Mouse (Mus musculus) intestine, embryonic 15.5 days (tissue): ENCODE measurements at regions not wholly inside any gene's neighbourhood (a gene's known extent, or its start where the extent isn't known, plus 50 kb on each side); places are given as distances from the start of the nearest gene placed in this dataset.

Source experiments
- ATAC-seq: fragments of 200-750 bp; cut with Nextera tagmentation; 2 replicates; pipeline ENCODE4 v1.8.0; 2017; ENCODE audit warnings: moderate TSS enrichment, moderate library complexity
- H3K27ac ChIP-seq: fragments of 300-500 bp; sonication (generic); 2 replicates; pipeline ENCODE4 v1.5.1; 2015; ENCODE audit warnings: mild to moderate bottlenecking, inconsistent platforms
- H3K27me3 ChIP-seq: fragments of 300-500 bp; sonication (generic); replicated peaks from 2 replicates; pipeline ENCODE4 v1.6.1; 2015; ENCODE audit warnings: inconsistent platforms
- H3K36me3 ChIP-seq: fragments of 300-500 bp; sonication (generic); 2 replicates; pipeline ENCODE4 v1.6.1; 2015; ENCODE audit warnings: inconsistent platforms
- H3K4me1 ChIP-seq: fragments of 300-500 bp; sonication (generic); replicated peaks from 2 replicates; pipeline ENCODE4 v1.6.1; 2015; ENCODE audit warnings: inconsistent platforms
- H3K4me2 ChIP-seq: fragments of 300-500 bp; sonication (generic); replicated peaks from 2 replicates; pipeline ENCODE4 v1.6.1; 2015; ENCODE audit warnings: mild to moderate bottlenecking, inconsistent platforms
- H3K4me3 ChIP-seq: fragments of 300-500 bp; sonication (generic); replicated peaks from 2 replicates; pipeline ENCODE4 v1.5.1; 2015; ENCODE audit warnings: inconsistent platforms
- H3K9ac ChIP-seq: fragments of 300-500 bp; sonication (generic); 2 replicates; pipeline ENCODE4 v1.6.1; 2015; ENCODE audit warnings: inconsistent platforms
- H3K9me3 ChIP-seq: fragments of 300-500 bp; sonication (generic); 2 replicates; pipeline ENCODE4 v1.6.1; 2016; ENCODE audit warnings: inconsistent platforms
- WGBS: fragments of 180-500 bp; shearing (Covaris S2); methylation state at CpG from one replicate; pipeline ENCODE4 v1.1.7; 2015; 5-methylcytosine and 5-hydroxymethylcytosine counted together

DNA sequence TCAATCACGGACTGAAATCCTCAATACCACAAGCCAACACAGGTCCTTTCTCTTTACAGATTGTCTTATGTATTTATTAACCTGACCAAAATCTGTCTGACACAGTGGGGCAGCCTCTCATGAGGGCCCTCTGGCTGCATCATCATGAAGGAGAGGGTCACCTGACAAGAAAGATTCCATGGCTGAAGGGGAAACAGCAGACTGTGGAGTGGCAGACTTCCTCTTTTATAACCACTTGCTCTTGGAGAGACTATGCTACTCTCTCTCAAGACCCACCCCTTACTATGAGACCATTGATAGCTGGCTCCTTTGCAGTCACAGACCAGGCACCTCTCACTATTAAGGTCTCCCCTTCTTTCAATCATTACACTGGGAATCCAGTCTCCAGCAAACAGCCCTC is 133.1 kb downstream of the Rap2a start:
- no peak for ATAC-seq
- no peak overlapping the region for H3K27ac ChIP-seq
- H3K9me3 ChIP-seq: no peaks in the 10 kb centered on the region
- H3K9ac ChIP-seq: no peak overlapping the region
- no peaks in the 10 kb centered on the region for H3K27me3 ChIP-seq
- WGBS: 89% methylated on average over 1 of the region's 1 CpGs
- H3K36me3 ChIP-seq: no peaks in the 10 kb centered on the region
- H3K4me2 ChIP-seq: no peak overlapping the region
- H3K4me1 ChIP-seq: 0 out of 2 replicates have a peak, but pooled peaks cover 2% of the 10 kb centered on the region
- H3K4me3 ChIP-seq: no peak overlapping the region

DNA sequence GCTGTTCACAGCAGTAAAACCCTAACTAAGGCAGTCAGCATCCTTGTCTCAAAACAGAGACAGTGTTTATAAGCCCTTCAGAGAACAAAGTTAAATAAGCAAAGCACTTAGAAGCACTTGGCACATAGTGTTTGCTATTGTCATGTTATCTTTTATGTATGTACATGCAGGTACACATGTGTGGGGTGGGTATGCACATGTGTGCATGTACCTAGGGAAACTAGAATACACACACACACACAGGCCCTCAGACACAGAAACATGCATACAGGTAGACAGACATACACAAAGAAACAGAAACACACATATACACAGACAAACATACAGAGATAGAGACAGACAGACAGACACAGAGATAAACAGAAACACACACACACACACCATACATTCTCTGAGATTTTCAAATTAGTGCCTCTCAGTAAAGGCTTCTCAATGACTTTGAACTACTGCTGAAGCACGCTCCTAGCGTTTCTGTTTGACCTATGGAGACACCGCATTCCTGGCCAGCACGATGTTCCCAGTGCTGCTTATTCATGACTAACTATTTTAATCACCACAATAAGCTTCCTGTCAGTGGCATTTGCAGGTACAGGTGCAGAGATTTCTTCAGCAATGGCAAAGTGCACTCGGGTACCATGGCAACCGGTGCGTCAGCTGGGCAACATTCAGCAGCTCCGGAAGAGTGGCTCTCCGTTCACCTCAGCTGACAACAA is 148.1 kb downstream of the Rap2a start:
- peak; percentile 72 for ATAC-seq
- H3K4me2 ChIP-seq: no peak overlapping the region
- no peak overlapping the region for H3K4me3 ChIP-seq
- no peaks in the 10 kb centered on the region for H3K36me3 ChIP-seq
- no peak overlapping the region for H3K27ac ChIP-seq
- H3K9ac ChIP-seq: no peak overlapping the region
- no peaks in the 10 kb centered on the region for H3K27me3 ChIP-seq
- H3K4me1 ChIP-seq: no peaks in the 10 kb centered on the region
- WGBS: 57% methylated on average over 9 of the region's 9 CpGs
- no peaks in the 10 kb centered on the region for H3K9me3 ChIP-seq

- no peak overlapping the region for H3K4me2 ChIP-seq
- no peak overlapping the region for H3K9ac ChIP-seq
- no peaks in the 10 kb centered on the region for H3K27me3 ChIP-seq
- no peaks in the 10 kb centered on the region for H3K36me3 ChIP-seq
- H3K4me3 ChIP-seq: no peak overlapping the region
- no peaks in the 10 kb centered on the region for H3K4me1 ChIP-seq
- 80% methylated on average over 4 of the region's 4 CpGs for WGBS
- no peak overlapping the region for H3K27ac ChIP-seq
- peak; percentile 28; the same call in 1 of the 2 replicates for ATAC-seq
- no peaks in the 10 kb centered on the region for H3K9me3 ChIP-seq
Measured at GRCm38 (mm10) chr14:120626936-120627277, 148.7 kb downstream of the Rap2a start.

- Histone ChIP-seq H3K27ac (no peak overlapping the region), H3K9ac (no peak overlapping the region), H3K36me3 (no peaks in the 10 kb centered on the region), H3K4me1 (no peaks in the 10 kb centered on the region), H3K4me2 (no peak overlapping the region), H3K9me3 (no peaks in the 10 kb centered on the region), H3K27me3 (no peaks in the 10 kb centered on the region), H3K4me3 (no peak overlapping the region)
- WGBS: 94% methylated on average over 5 of the region's 5 CpGs
- no peak for ATAC-seq
Measured at GRCm38 (mm10) chr14:120632771-120633170, 154.5 kb downstream of the Rap2a start.

DNA sequence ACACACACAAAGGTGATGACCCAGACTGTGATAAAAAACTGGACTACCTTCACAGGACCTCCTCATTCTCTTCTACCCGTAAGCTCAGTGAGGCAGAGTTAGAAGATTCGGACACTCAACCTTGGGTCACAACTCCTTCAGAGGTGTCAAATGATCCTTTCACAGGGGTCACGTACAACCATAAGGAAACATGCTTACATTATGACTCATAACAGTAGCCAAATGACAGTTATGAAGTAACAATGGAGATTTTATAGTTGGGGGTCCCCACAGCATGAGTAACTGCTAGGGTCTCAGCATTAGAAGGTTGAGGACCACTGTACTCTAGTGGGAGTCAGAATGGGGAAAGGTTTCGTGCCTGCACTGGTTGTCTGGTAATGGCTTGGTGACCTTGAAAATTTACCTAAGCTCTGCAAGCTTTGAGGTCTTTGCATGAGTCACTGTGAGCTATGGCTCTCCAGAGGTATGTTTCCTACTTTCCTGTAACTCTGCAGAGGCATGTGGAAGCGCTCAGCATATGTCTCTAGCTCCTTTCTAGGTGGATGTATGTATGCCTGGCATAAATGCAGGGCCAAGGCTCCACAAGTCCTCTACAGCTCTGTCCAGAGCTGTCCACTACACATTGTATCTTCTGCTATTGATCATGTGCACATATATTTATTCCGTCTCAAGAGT is 158.6 kb downstream of the Rap2a start:
- H3K36me3 ChIP-seq: no peaks in the 10 kb centered on the region
- WGBS: 91% methylated on average over 6 of the region's 6 CpGs

GRCm38 (mm10) chr14:120637486-120638125 is 159.4 kb downstream of the Rap2a start:
- no peak overlapping the region for H3K9ac ChIP-seq
- H3K27me3 ChIP-seq: no peaks in the 10 kb centered on the region
- no peaks in the 10 kb centered on the region for H3K4me1 ChIP-seq
- 54% methylated on average over 13 of the region's 13 CpGs for WGBS
- H3K4me3 ChIP-seq: no peak overlapping the region
- ATAC-seq: no peak
- H3K36me3 ChIP-seq: no peaks in the 10 kb centered on the region
- H3K27ac ChIP-seq: no peak overlapping the region
- no peak overlapping the region for H3K4me2 ChIP-seq
- H3K9me3 ChIP-seq: no peaks in the 10 kb centered on the region

More for the DNA sequence above, 158.6 kb downstream of the Rap2a start:
- Histone ChIP-seq H3K4me2 (no peak overlapping the region), H3K9ac (no peak overlapping the region), H3K9me3 (no peaks in the 10 kb centered on the region), H3K27ac (0 out of 2 replicates have a peak overlapping the region, but pooled peaks have one; percentile 2), H3K4me1 (no peaks in the 10 kb centered on the region), H3K27me3 (no peaks in the 10 kb centered on the region), H3K4me3 (no peak overlapping the region)
- ATAC-seq: no peak

GRCm38 (mm10) chr14:120642591-120642990 is 164.3 kb downstream of the Rap2a start:
- no peak for ATAC-seq
- Histone ChIP-seq H3K4me2 (no peak overlapping the region), H3K9me3 (no peaks in the 10 kb centered on the region), H3K4me1 (no peaks in the 10 kb centered on the region), H3K27me3 (no peaks in the 10 kb centered on the region), H3K36me3 (no peaks in the 10 kb centered on the region), H3K27ac (no peak overlapping the region), H3K9ac (no peak overlapping the region), H3K4me3 (no peak overlapping the region)
- 87% methylated on average over 5 of the region's 5 CpGs for WGBS

DNA sequence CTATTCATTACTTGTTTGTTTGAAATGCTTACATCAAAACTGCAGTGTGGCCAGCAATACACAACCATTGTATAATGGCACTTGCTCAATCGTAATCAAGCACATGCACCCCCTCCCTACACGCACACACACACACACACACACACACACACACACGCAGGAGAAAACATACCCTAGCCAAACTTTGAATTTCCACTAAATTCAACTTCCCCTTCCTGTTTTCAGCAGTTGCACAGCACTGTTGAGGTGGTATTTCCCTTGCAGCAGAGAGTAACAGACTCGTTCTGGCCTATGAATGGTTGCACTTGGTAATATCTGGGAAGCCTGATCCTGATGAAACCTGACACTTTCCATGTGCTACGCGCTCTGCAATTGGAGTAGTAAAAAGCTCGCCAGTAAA is 173.8 kb downstream of the Rap2a start:
- no peak for ATAC-seq
- Histone ChIP-seq H3K4me3 (no peak overlapping the region), H3K4me1 (no peaks in the 10 kb centered on the region), H3K9me3 (no peaks in the 10 kb centered on the region), H3K4me2 (no peak overlapping the region), H3K27me3 (no peaks in the 10 kb centered on the region), H3K27ac (no peak overlapping the region), H3K36me3 (no peaks in the 10 kb centered on the region), H3K9ac (no peak overlapping the region)
- 86% methylated on average over 7 of the region's 7 CpGs for WGBS

GRCm38 (mm10) chr14:120660321-120660781 is 182.1 kb downstream of the Rap2a start:
- no peak overlapping the region for H3K27ac ChIP-seq

DNA sequence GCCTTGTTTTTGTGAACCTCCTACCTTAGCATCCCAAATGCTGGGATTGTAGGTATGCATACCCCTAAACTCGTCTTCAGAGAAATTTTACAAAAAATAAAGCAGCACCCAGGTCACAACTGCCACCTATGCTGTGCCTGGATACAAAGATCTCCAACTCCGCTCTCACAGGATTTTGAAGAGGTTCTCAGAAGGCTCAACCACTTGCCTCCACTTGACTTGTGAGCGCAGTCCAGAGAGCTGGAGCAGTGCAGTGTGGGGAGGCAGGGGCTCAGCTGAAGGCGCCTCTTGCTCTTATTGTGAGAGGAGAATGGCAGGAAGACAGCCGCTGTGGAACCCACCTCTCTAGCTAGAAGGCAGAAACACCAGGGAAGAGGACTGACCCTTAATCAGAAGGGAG is 182.9 kb downstream of the Rap2a start:
- Histone ChIP-seq H3K4me3 (no peak overlapping the region), H3K4me2 (no peak overlapping the region)
- WGBS: 78% methylated on average over 5 of the region's 5 CpGs

More at GRCm38 (mm10) chr14:120660321-120660781, 182.1 kb downstream of the Rap2a start:
- no peaks in the 10 kb centered on the region for H3K27me3 ChIP-seq
- ATAC-seq: peak; percentile 82
- H3K4me3 ChIP-seq: no peak overlapping the region
- H3K9ac ChIP-seq: no peak overlapping the region
- H3K36me3 ChIP-seq: no peaks in the 10 kb centered on the region
- no peak overlapping the region for H3K4me2 ChIP-seq
- no peaks in the 10 kb centered on the region; the same call in 1 of the 2 replicates for H3K4me1 ChIP-seq
- WGBS: 49% methylated on average over 6 of the region's 6 CpGs
- H3K9me3 ChIP-seq: no peaks in the 10 kb centered on the region

DNA sequence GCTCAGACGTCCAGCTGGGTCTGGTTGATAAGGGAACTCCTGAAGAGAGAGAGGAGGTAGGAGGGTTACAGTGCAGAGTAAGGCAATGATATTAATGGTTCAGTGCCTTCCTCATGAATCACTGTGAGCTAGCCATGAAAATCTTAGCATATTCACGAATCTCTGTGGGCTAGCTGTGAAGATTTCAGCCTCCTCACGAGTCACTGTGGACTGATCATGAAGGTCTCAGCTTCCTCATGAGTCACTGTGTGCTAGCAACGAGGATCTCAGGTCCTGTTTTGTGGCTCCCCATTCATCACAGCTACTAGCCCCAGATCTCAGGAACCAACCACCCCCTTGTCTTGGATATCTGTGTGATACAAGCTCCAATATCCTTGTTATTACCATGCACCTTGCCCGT is 191.4 kb downstream of the Rap2a start:
- no peaks in the 10 kb centered on the region for H3K9me3 ChIP-seq
- H3K27me3 ChIP-seq: no peaks in the 10 kb centered on the region
- no peak overlapping the region for H3K9ac ChIP-seq
- WGBS: 74% methylated on average over 5 of the region's 5 CpGs
- H3K36me3 ChIP-seq: no peaks in the 10 kb centered on the region
- H3K4me3 ChIP-seq: no peak overlapping the region
- no peak overlapping the region for H3K4me2 ChIP-seq
- no peak for ATAC-seq
- H3K27ac ChIP-seq: no peak overlapping the region
- H3K4me1 ChIP-seq: no peaks in the 10 kb centered on the region

More for the DNA sequence above, 182.9 kb downstream of the Rap2a start:
- no peak for ATAC-seq
- no peaks in the 10 kb centered on the region for H3K9me3 ChIP-seq
- no peak overlapping the region for H3K27ac ChIP-seq
- H3K9ac ChIP-seq: no peak overlapping the region
- no peaks in the 10 kb centered on the region for H3K27me3 ChIP-seq
- no peaks in the 10 kb centered on the region; the same call in 1 of the 2 replicates for H3K4me1 ChIP-seq
- no peaks in the 10 kb centered on the region for H3K36me3 ChIP-seq

- H3K9ac ChIP-seq: no peak overlapping the region
- 72% methylated on average over 2 of the region's 2 CpGs for WGBS
- H3K4me3 ChIP-seq: no peak overlapping the region
- H3K36me3 ChIP-seq: no peaks in the 10 kb centered on the region
- no peaks in the 10 kb centered on the region for H3K4me1 ChIP-seq
- no peak overlapping the region for H3K27ac ChIP-seq
- no peak for ATAC-seq
- no peaks in the 10 kb centered on the region for H3K27me3 ChIP-seq
- no peak overlapping the region for H3K4me2 ChIP-seq
- H3K9me3 ChIP-seq: no peaks in the 10 kb centered on the region
Measured at GRCm38 (mm10) chr14:120675752-120676151, 197.5 kb downstream of the Rap2a start.
